Mouse (Mus musculus) cortical plate, adult 2 months (tissue): Measurements from ENCODE around the gene Whrn.

ENCODE experiments used
- CTCF ChIP-seq: fragments of 200-500 bp; IDR thresholded peaks from 2 replicates; pipeline ENCODE4 v1.5.1; 2011; ENCODE audit warnings: mild to moderate bottlenecking, control low read depth, low read length; ENCODE audit not compliant: insufficient read depth; ENCODE audit errors: extremely low read depth
- POLR2A ChIP-seq: fragments of 200-500 bp; IDR thresholded peaks from 2 replicates; pipeline ENCODE4 v1.6.1; 2011; ENCODE audit warnings: mild to moderate bottlenecking, low read length, control low read depth; ENCODE audit not compliant: insufficient read depth; ENCODE audit errors: extremely low read depth

- TF ChIP-seq POLR2A (no peak), CTCF (no peak)
These were observed 122.4 kb downstream of the Whrn start for GRCm38 (mm10) chr4:63373404-63373803.
